Mouse (Mus musculus) bone marrow macrophage, adult 2 months (primary cell): ENCODE data around the gene Pah.
A peak's percentile ranks its signal among the peaks of the same experiment; 100 is the strongest.

ENCODE experiments used
- CTCF ChIP-seq: IDR thresholded peaks from 2 replicates; pipeline ENCODE4 v1.5.1; 2012; ENCODE audit warnings: low read depth, mild to moderate bottlenecking, low read length, moderate library complexity
- POLR2A ChIP-seq: IDR thresholded peaks from 2 replicates; pipeline ENCODE4 v1.6.1; 2012; ENCODE audit warnings: mild to moderate bottlenecking, low read depth, low read length, borderline replicate concordance

DNA sequence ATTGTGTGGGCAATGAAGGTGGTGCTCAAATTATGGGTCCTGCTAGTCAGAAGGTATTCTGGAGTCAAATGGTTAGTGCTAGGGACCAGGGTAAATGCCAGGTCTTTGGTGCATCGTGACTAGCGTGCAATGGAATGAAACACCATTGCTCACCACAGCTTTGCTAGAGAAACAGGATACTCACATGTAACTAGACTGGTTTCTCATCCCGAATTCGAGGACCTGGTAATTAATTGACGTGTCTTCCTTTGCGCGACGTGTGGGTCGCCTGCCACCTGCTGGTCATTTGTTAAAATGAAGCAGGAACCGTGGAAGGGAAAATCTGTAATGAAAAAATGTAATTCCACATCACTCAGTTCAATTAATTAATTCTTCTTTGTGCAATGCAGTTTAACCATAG lies 17.6 kb upstream of the Pah start:
- no peak for TF ChIP-seq POLR2A
- peak; percentile 43; the same call in 1 of the 2 replicates for TF ChIP-seq CTCF
